Mouse (Mus musculus) olfactory bulb, adult 2 months (tissue): ENCODE data around the gene E2f8. TPM values are rescaled to one million over a fixed set of nuclear protein-coding genes. Genes with fewer than 3 reads are reported as not detected.

Source experiments
- H3K27ac ChIP-seq: fragments of 200-500 bp; 2 replicates; pipeline ENCODE4 v1.5.1; 2012; ENCODE audit warnings: low read depth, low read length; ENCODE audit not compliant: insufficient read depth
- H3K4me1 ChIP-seq: fragments of 200-500 bp; 2 replicates; pipeline ENCODE4 v1.6.1; 2012; ENCODE audit warnings: low read length; ENCODE audit not compliant: control insufficient read depth, insufficient read depth
- H3K4me3 ChIP-seq: fragments of 200-500 bp; 2 replicates; pipeline ENCODE4 v1.5.1; 2012; ENCODE audit warnings: mild to moderate bottlenecking, low read depth, low read length, moderate library complexity; ENCODE audit not compliant: insufficient read depth
- CTCF ChIP-seq: fragments of 200-500 bp; IDR thresholded peaks from 2 replicates; pipeline ENCODE4 v1.5.1; 2012; ENCODE audit warnings: low read depth, mild to moderate bottlenecking, low read length, moderate library complexity; ENCODE audit not compliant: insufficient read depth
- POLR2A ChIP-seq: fragments of 200-500 bp; IDR thresholded peaks from 2 replicates; pipeline ENCODE4 v1.6.1; 2012; ENCODE audit warnings: mild to moderate bottlenecking, low read depth, low read length, moderate library complexity; ENCODE audit not compliant: insufficient read depth
- WGBS: fragments of 180-500 bp; shearing (Covaris S2); methylation state at CpG from one replicate; pipeline ENCODE4 v1.1.7; 2018; 5-methylcytosine and 5-hydroxymethylcytosine counted together
- polyA plus RNA-seq: library from polyadenylated mRNA; stranded (reverse); fragments of >200 nt; gene quantifications from 2 replicates; pipeline ENCODE4 v1.2.4, GENCODE M21; 2012; ENCODE audit warnings: low replicate concordance; ENCODE audit not compliant: missing spikeins, insufficient read depth, insufficient read length

Gene E2f8
- polyA plus RNA-seq, 1 experiment = not detected

DNA sequence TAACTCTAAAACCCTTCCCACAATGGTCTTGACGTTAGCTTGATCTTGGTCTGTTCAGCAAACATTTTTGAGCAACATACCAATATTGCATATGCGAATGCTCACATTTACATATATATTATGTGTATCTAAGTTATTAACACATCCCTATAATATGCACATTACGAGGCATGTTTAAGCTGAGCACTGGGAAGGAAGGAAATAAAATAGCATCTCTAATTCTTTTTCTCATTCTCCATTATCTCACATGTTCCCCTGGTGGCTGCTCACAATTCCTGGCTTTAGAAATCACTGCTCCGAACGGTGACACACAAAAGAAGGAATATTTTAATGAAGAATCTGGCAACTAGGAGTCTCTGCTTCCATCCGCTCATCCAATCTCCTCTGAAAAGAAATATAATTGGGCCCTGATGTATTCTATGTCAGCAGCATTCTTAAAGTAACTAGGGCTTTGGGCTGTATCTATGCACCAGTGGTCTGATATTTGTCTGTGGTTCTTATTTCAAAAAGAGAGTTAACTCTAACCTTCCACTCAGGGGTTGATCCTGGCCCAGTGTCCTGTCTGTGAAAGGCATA, 29.8 kb downstream of the E2f8 start:
- WGBS = 69% methylated on average over 6 of the region's 6 CpGs
- no peak for TF ChIP-seq CTCF
- no peak for TF ChIP-seq POLR2A
- H3K4me3 ChIP-seq = no peak overlapping the region
- H3K27ac ChIP-seq = no peak overlapping the region
- peaks cover 2% of the 10 kb centered on the region; the same call in 1 of the 2 replicates for H3K4me1 ChIP-seq

- no peak for TF ChIP-seq POLR2A
- no peak for TF ChIP-seq CTCF
- H3K4me3 ChIP-seq = no peak within 1 kb of the TSS
- H3K4me1 ChIP-seq = peaks cover 4% of the 10 kb centered on the region
- H3K27ac ChIP-seq = no peak within 1 kb of the TSS
- WGBS = 48% methylated on average over 11 of the region's 11 CpGs
Measured at GRCm38 (mm10) chr7:48847820-48848650, 33.4 kb downstream of the E2f8 start, which contains the start of gene Csrp3. Gene Csrp3 (minus strand): TSS chr7:48848033.

DNA sequence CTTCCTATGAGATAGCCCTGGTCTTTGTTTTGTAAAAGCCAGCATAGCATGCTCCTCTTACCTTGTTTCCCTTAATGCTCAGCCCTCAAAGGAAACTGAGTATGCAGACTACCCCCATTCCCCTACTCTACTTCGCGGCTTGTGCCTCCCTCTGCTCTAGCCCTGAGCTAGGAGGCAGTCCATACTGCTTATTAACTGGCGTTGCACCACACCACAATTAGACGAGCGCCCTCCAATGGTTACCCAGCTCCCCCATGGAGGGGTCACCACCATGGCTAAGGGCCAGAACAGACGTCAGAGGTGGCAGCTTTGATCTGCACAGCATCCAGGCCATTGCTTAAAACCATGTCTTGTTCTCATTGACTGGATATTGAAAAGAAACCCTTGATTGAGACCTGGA, 34.6 kb downstream of the E2f8 start:
- 58% methylated on average over 6 of the region's 6 CpGs for whole genome bisulfite sequencing
- peaks cover 4% of the 10 kb centered on the region for H3K4me1 ChIP-seq
- H3K4me3 ChIP-seq = no peak overlapping the region
- no peak overlapping the region for H3K27ac ChIP-seq
- TF ChIP-seq CTCF (no peak), POLR2A (no peak)

DNA sequence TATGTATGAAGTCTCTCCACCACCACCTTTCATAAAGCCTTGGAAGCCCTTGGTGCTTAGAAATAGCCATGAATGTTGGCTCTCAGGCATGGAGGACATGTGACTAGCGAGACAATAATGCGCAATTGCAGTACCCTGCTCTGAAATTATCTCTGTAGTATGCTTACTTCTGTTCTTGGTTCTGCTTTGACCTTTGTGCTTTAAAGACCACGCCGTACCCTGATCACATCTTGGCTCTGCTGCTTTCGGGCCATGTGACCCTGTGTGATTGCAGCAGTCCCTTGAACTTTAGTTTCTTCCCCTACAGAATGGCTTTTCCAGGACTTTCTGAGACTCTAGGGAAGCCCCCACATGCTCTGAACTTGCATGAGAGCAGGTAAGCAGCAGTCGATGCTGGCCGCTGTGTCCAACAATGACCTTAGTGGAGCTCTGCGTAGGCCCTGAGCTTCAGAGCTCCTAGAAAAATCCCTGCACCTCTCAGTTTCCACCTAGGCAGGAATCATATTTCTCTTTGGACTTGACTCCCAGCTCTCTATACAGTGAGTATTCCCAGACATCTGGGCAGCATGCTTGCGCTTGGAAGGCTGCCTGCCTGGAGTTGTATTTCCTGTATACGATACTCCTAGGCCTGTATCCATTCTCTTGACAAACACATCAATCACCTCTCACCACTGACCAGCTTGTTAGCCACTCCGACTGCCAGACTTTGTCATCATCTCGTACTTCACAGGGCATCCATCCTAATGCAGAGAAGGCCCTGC, 36.0 kb downstream of the E2f8 start:
- H3K27ac ChIP-seq = no peak overlapping the region
- no peak overlapping the region for H3K4me3 ChIP-seq
- WGBS = 94% methylated on average over 12 of the region's 12 CpGs
- H3K4me1 ChIP-seq = peaks cover 4% of the 10 kb centered on the region
- TF ChIP-seq CTCF = no peak
- TF ChIP-seq POLR2A = no peak

- no peak overlapping the region for H3K27ac ChIP-seq
- peaks cover 4% of the 10 kb centered on the region for H3K4me1 ChIP-seq
- WGBS = 95% methylated on average over 5 of the region's 5 CpGs
- TF ChIP-seq CTCF (no peak), POLR2A (no peak)
- H3K4me3 ChIP-seq = no peak overlapping the region
Measured at GRCm38 (mm10) chr7:48843541-48843940, 37.9 kb downstream of the E2f8 start.

DNA sequence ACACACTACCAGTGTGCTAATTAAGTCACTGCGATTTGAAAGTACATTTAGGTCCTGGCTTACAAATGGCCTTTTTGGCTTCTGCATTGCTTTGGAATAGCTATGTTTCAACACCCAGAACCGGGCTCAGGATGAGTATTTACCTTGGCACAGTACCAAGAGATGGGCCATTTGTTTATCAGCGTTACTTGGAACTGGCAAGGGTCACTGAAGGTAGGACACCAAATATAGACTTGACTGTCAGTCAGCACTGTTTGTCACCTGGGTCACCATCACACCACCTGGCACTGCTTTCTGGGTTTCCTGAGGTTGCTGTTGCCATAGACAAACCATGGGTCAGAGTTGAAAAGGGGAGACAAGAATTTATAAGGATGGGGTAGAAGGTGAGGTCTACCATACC, 39.0 kb downstream of the E2f8 start:
- WGBS = 67% methylated on average over 3 of the region's 3 CpGs
- Histone ChIP-seq H3K4me3 (no peak overlapping the region), H3K27ac (no peak overlapping the region), H3K4me1 (peaks cover 2% of the 10 kb centered on the region)
- TF ChIP-seq CTCF (no peak), POLR2A (no peak)

DNA sequence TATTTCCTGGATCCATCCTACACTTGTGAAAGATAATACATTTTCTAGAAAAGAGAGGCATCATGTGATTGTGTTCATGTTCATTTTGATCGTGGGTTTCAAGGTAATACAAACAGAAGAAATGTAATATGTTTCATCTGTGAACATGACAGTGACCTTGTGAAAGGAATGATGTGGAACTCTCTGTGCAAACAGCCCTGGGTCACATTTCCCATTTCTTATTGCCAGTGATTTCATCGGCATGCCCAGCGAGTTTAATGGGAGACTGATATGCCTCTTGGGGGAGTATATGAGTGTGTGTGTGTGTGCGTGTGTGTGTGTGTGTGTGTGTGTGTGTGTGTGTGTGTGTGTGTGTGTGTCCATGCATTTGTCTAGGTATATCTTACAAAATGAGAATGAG, 39.9 kb downstream of the E2f8 start:
- Histone ChIP-seq H3K4me1 (peaks cover 2% of the 10 kb centered on the region; the same call in 1 of the 2 replicates), H3K4me3 (no peak overlapping the region), H3K27ac (no peak overlapping the region)
- WGBS = 90% methylated on average over 4 of the region's 4 CpGs
- TF ChIP-seq POLR2A (no peak), CTCF (no peak)

DNA sequence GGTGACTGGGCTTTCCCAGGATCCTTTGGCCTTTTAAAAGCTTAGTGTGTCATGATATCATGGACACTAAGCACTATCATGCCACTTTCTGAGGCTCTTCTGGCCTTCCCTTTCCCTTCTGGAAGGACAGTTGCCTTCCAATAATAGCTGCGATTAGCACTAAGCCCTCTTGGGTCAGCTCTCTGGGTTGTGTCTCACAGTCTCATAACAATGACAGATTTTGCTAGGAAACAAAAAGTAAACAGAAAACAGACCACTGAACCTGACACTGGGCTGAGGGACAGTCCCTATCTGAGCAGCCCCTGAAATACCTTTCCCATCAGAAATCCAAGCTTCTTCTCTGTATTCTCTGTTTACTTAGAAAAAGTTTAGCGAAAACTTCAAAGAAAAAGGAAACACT, 40.9 kb downstream of the E2f8 start:
- peaks cover 2% of the 10 kb centered on the region; the same call in 1 of the 2 replicates for H3K4me1 ChIP-seq
- no peak overlapping the region for H3K27ac ChIP-seq
- no peak overlapping the region for H3K4me3 ChIP-seq
- WGBS = 91% methylated on average over 2 of the region's 2 CpGs
- no peak for TF ChIP-seq POLR2A
- no peak for TF ChIP-seq CTCF

- 69% methylated on average over 2 of the region's 2 CpGs for WGBS
- H3K4me1 ChIP-seq = peaks cover 8% of the 10 kb centered on the region
- no peak overlapping the region for H3K27ac ChIP-seq
- H3K4me3 ChIP-seq = no peak overlapping the region
- TF ChIP-seq POLR2A (no peak), CTCF (no peak)
Measured at GRCm38 (mm10) chr7:48838434-48838833, 43.0 kb downstream of the E2f8 start.
